Mouse (Mus musculus) forebrain, embryonic 15.5 days (tissue): ENCODE measurements around the gene Adcy3. TPM values are rescaled to one million over a fixed set of nuclear protein-coding genes. Genes with fewer than 3 reads are reported as not detected.
A peak's percentile ranks its signal among the peaks of the same experiment; 100 is the strongest.
"Not testable (repeated sequence)": the region's sequence is repeated elsewhere in the genome, so short reads cannot be mapped to it uniquely, and the experiment has no call there.

ENCODE experiments used
- ATAC-seq: fragments of 200-750 bp; cut with Nextera tagmentation; replicated peaks from 2 replicates; pipeline ENCODE4 v1.8.0; 2017; ENCODE audit warnings: mild to moderate bottlenecking, moderate TSS enrichment, moderate library complexity
- H3K27ac ChIP-seq: fragments of 300-500 bp; sonication (generic); replicated peaks from 2 replicates; pipeline ENCODE4 v1.5.1; 2015; ENCODE audit warnings: mild to moderate bottlenecking, inconsistent platforms
- H3K27me3 ChIP-seq: fragments of 300-500 bp; sonication (generic); 2 replicates; pipeline ENCODE4 v1.6.1; 2015; ENCODE audit warnings: inconsistent platforms
- H3K36me3 ChIP-seq: fragments of 300-500 bp; sonication (generic); 2 replicates; pipeline ENCODE4 v1.6.1; 2015; ENCODE audit warnings: mild to moderate bottlenecking, inconsistent platforms
- H3K4me1 ChIP-seq: fragments of 300-500 bp; sonication (generic); 2 replicates; pipeline ENCODE4 v1.6.1; 2015; ENCODE audit warnings: inconsistent platforms
- H3K4me2 ChIP-seq: fragments of 300-500 bp; sonication (generic); replicated peaks from 2 replicates; pipeline ENCODE4 v1.6.1; 2015; ENCODE audit warnings: mild to moderate bottlenecking, inconsistent platforms
- H3K4me3 ChIP-seq: fragments of 300-500 bp; sonication (generic); 2 replicates; pipeline ENCODE4 v1.5.1; 2015; ENCODE audit warnings: mild to moderate bottlenecking, inconsistent platforms
- H3K9ac ChIP-seq: fragments of 300-500 bp; sonication (generic); replicated peaks from 2 replicates; pipeline ENCODE4 v1.6.1; 2015; ENCODE audit warnings: mild to moderate bottlenecking, inconsistent platforms
- H3K9me3 ChIP-seq: fragments of 300-500 bp; sonication (generic); 2 replicates; pipeline ENCODE4 v1.6.1; 2016; ENCODE audit warnings: inconsistent platforms
- WGBS: fragments of 180-500 bp; shearing (Covaris S2); methylation state at CpG from one replicate; pipeline ENCODE4 v1.1.7; 2015; ENCODE audit warnings: mixed read lengths; 5-methylcytosine and 5-hydroxymethylcytosine counted together
- polyA plus RNA-seq: library from polyadenylated mRNA; unstranded; fragments of >200 nt; fragmentation: Nextera tagmentation; extraction: Ambion mirVana; gene quantifications from 2 replicates; pipeline ENCODE4 v1.2.1, GENCODE M21; 2015

The Adcy3 gene
- polyA plus RNA-seq, 1 experiment from 2014 or later, result 13.3 TPM

DNA sequence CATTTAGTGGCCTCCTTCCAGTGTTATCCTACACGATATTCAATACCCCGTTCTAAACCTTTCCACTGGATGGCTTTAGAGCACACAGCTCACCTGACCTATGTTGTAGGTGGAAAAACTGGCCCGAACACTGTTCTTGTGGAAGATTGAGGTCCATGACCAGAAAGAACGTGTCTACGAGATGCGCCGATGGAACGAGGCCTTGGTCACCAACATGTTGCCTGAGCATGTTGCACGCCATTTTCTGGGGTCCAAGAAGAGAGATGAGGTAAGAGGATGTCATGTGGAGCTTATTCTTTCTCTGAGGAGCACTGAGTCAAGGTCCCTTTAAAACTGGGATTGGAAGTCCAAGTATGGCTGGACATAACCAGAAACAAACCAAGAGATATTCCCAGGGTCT lies 76.3 kb downstream of the Adcy3 start:
- no peaks in the 10 kb centered on the region for H3K4me1 ChIP-seq
- H3K27ac ChIP-seq, result no peak overlapping the region
- WGBS, result 95% methylated on average over 9 of the region's 9 CpGs
- H3K36me3 ChIP-seq, result peaks cover 52% of the 10 kb centered on the region
- no peaks in the 10 kb centered on the region for H3K9me3 ChIP-seq
- no peak overlapping the region for H3K4me2 ChIP-seq
- H3K4me3 ChIP-seq, result no peak overlapping the region
- H3K9ac ChIP-seq, result no peak overlapping the region
- no peaks in the 10 kb centered on the region for H3K27me3 ChIP-seq
- no peak for ATAC-seq

DNA sequence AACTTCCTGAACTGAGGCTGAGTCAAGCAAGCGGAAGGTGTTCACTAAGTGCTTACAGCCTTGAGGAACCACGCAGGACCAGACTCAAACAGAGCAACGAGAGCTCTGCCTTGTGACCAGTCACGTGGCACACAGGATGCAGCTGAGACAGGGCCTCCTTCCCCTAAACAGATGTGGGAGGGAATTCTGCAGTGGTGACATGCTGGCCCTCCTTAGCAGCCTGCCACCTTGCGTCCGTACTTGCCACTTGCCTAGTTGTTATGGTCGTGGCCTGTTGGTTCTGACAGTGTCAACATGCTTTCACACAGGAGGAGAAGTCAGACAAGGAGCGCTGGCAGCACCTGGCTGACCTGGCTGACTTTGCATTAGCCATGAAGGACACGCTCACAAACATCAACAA lies 78.3 kb downstream of the Adcy3 start:
- Histone ChIP-seq H3K4me3 (no peak overlapping the region), H3K9ac (no peak overlapping the region), H3K9me3 (no peaks in the 10 kb centered on the region), H3K36me3 (peaks cover 66% of the 10 kb centered on the region), H3K4me1 (no peaks in the 10 kb centered on the region), H3K4me2 (no peak overlapping the region), H3K27ac (no peak overlapping the region), H3K27me3 (no peaks in the 10 kb centered on the region)
- no peak for ATAC-seq
- 92% methylated on average over 9 of the region's 9 CpGs for WGBS

DNA sequence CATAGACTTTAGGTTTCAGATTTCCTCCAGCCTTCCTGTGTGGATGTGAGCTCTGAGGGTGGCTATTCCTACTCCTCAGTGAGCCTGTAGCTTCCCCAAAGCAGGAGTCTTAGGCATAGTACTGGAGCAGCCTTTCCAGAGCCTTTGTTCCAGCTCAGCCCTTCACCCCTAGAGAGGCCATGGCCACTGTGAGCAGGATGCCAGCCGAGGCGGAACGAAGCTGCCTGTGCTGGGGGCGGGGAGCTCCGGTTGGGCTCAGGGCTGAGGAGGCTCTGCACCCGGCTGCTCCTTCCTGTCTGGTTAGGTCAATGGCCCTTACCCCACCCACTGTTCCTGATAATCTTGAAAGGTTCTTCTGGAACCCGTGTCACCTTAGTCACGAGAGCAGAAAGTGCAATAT lies 80.0 kb downstream of the Adcy3 start:
- no peaks in the 10 kb centered on the region for H3K27me3 ChIP-seq
- ATAC-seq, result no peak
- 82% methylated on average over 8 of the region's 8 CpGs for WGBS
- H3K9ac ChIP-seq, result no peak overlapping the region
- H3K27ac ChIP-seq, result no peak overlapping the region
- no peaks in the 10 kb centered on the region for H3K9me3 ChIP-seq
- no peak overlapping the region for H3K4me2 ChIP-seq
- peaks cover 55% of the 10 kb centered on the region for H3K36me3 ChIP-seq
- no peak overlapping the region for H3K4me3 ChIP-seq
- no peaks in the 10 kb centered on the region for H3K4me1 ChIP-seq

DNA sequence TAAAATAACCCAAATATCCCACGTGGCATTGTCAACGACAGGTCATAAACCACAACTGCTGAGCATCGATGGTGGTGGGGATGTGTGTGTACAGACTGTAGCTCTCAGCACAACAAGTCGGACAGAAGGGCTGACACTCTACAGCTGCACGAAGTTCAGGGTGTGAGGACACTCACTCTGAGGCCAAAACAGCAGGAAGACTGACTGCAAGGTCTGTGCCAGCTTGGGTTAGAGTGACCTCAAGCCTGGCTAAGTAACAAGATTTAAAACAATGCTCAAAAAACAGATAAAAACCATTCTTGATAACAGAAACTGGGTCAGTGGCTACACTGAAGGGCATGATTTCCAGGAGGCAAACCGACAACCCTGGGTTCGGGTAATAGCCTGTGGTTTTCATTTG lies 97.3 kb downstream of the Adcy3 start:
- Histone ChIP-seq H3K27me3 (no peaks in the 10 kb centered on the region), H3K36me3 (peaks cover 22% of the 10 kb centered on the region), H3K9ac (no peak overlapping the region), H3K4me3 (no peak overlapping the region), H3K27ac (no peak overlapping the region), H3K4me1 (peaks cover 16% of the 10 kb centered on the region), H3K4me2 (no peak overlapping the region), H3K9me3 (no peaks in the 10 kb centered on the region)
- 95% methylated on average over 7 of the region's 7 CpGs for WGBS
- ATAC-seq, result no peak

DNA sequence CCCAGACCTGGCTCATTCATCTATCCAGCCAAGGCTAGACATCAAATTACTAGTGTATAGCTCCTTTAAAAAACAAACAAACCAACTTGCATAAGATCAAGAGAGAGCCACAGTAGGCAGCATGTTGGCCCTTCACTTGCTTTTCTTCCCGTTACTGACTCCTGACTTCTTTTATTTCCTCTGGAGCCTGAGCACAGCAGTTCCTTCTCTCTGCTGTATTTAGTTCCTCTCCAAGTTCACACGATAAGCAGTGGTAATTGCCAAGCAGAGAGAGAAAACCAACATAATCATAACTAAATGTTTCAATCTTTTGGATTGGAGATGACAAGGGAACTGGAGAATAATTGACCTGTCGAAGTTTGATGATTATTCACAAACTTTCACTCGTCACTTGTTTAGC lies 99.9 kb downstream of the Adcy3 start:
- Histone ChIP-seq H3K4me1 (peaks cover 16% of the 10 kb centered on the region), H3K9me3 (no peaks in the 10 kb centered on the region), H3K27ac (no peak overlapping the region), H3K9ac (no peak overlapping the region), H3K27me3 (no peaks in the 10 kb centered on the region), H3K36me3 (peaks cover 8% of the 10 kb centered on the region), H3K4me3 (peak overlapping the region; percentile 62), H3K4me2 (peak overlapping the region; percentile 77)
- WGBS, result 48% methylated on average over 4 of the region's 4 CpGs
- ATAC-seq, result no peak

DNA sequence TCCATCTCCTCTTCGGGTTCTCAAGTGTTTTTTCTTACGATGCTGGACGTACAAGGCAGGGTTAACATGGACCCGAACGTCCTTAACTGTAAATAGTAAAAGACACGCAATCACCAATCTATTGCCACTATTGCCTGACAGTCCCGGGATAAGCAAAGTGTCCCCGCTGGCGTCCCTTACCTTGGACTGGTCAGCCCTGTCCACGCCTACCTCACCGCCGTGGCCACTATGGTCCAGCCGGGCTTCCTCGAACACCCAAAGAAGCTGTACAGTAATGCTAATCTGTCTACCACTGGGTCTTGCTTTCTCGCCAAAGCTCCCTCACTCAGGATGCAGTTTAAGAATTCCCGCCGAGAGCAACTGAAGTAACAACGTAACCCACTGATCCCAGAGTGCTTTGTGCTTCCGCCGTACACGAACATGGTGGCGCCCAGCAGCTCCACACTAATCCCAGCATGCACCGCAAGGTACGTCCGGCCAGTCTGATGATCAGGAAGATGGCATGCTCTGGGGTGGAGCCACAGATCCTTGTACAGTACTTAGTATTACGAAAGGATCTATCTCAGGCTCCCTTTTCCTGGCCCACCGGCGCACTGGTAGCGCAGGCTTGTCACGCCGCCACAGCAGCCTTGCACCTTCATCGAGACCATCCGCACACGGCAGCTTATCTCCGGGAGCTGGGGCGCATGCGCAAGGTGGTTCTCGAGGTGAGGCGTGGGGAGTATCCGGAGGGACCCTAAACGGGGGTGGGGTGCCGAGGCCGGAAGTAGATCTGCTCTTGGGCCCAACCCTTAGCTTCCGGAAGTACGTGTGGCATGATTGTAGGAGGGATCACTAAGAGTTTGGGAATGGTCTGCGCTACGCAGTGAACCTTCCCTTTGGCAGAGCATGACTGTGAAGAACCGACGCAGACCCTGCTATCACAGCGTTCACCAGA lies 100.9 kb downstream of the Adcy3 start, which contains the start of the genes Ptrhd1 and Cenpo:
Gene Ptrhd1 (plus strand): TSS at position 456 of the 937 bp plus-strand sequence.
Gene Cenpo (minus strand): TSS at position 723 of the 937 bp plus-strand sequence.
- Histone ChIP-seq H3K4me2 (peak within 1 kb of the TSS; percentile 77), H3K27ac (peak within 1 kb of the TSS; percentile 97), H3K9me3 (no peaks in the 10 kb centered on the region), H3K4me1 (peaks cover 16% of the 10 kb centered on the region), H3K4me3 (peak within 1 kb of the TSS; percentile 62), H3K36me3 (peaks cover 7% of the 10 kb centered on the region; the same call in 1 of the 2 replicates), H3K9ac (peak within 1 kb of the TSS; percentile 78), H3K27me3 (no peaks in the 10 kb centered on the region)
- WGBS, result under 1% methylated on average over 50 of the region's 50 CpGs
- ATAC-seq, result peak; percentile 99

DNA sequence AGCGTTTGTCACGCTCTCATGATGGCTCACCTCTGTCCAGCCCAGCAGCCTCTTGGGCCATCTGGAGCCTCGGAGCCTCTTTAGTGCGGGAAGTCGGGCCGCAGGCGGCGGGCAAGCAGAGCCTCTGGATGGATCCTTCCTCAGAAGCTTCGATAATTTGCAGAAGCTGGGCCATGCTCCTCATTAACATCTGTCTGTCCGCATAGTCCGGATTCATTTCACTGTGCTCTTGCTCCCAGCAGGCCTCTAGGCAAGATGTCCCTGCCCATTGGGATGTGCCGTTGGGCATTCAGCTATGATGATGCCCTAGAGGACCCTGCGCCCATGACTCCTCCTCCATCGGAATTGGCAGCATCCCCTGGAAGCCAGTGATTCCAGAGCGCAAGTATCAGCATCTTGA lies 104.6 kb downstream of the Adcy3 start:
- Histone ChIP-seq H3K4me3 (no peak overlapping the region), H3K9ac (no peak overlapping the region), H3K27me3 (no peaks in the 10 kb centered on the region), H3K4me2 (no peak overlapping the region), H3K9me3 (no peaks in the 10 kb centered on the region), H3K27ac (no peak overlapping the region), H3K36me3 (no peaks in the 10 kb centered on the region), H3K4me1 (peaks cover 12% of the 10 kb centered on the region)
- ATAC-seq, result no peak
- WGBS, result 94% methylated on average over 15 of the region's 15 CpGs

DNA sequence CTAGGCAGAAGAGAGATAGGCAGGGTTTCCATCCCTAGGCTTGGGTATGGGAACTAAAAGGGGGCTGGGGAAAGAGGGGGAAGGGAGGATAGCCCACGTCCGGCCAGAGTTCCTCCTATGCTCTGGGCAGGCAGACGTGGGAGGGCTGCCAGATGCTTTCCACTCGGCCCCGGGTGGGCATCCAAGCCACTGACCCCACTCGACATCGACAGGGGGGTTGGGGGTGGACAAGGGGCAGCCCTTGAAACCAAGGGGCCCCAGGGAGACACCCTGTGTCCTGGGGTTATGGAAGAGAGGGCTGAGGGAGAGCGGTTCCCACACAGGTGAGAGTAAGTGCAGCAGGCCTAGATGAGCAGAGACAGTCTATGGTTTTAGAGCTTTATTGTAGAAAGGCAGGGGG lies 107.4 kb downstream of the Adcy3 start:
- not testable (repeated sequence) for H3K27ac ChIP-seq, ATAC-seq, H3K4me1 ChIP-seq, H3K4me2 ChIP-seq, H3K36me3 ChIP-seq, H3K4me3 ChIP-seq, H3K9ac ChIP-seq, H3K27me3 ChIP-seq, H3K9me3 ChIP-seq
- 73% methylated on average over 8 of the region's 8 CpGs for WGBS

DNA sequence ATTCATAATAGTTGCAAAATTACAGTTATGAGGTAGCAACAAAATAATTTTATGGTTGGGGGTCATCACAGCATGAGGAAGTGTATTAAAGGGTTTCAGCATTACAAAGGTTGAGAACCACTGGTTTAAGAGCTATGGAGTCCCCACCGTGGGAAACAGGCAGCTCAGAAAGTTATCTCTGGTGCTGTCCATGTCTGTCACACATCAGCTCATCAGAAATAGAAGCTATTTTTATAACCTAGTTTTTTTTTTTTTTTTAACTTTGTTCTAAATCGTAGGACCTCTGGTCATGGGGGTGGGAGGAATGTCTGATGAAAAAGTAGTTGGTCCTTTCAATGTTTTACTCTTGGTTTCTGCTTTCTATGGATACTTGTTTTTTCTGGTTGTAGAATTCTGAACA lies 110.9 kb downstream of the Adcy3 start:
- no peak overlapping the region for H3K4me2 ChIP-seq
- no peak overlapping the region for H3K27ac ChIP-seq
- no peak for ATAC-seq

DNA sequence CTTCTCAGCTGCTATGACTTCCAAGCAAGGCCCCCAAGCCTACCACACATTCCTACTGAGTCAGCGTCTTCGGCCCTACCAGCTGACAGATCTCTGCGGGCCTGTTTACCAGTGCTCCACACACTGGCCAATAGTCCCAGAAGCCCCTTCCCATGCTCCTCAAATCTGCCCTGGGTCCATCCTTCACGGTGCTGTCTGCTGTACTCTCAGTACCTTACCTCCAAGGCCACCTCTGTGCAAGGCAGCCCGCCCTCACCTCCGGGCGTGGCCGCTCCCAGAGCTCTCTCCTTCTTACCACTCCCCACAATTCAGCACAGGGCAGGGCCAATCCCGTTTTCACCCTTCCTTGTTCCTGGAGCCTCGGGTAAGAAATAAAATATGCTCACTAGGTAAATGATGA lies 112.8 kb downstream of the Adcy3 start:
- no peak overlapping the region for H3K9ac ChIP-seq
- no peaks in the 10 kb centered on the region for H3K9me3 ChIP-seq
- no peak overlapping the region for H3K4me2 ChIP-seq
- no peaks in the 10 kb centered on the region for H3K27me3 ChIP-seq
- no peak overlapping the region for H3K4me3 ChIP-seq
- H3K36me3 ChIP-seq, result 0 out of 2 replicates have a peak, but pooled peaks cover 9% of the 10 kb centered on the region
- 93% methylated on average over 10 of the region's 10 CpGs for WGBS
- H3K27ac ChIP-seq, result no peak overlapping the region
- no peak for ATAC-seq
- no peaks in the 10 kb centered on the region for H3K4me1 ChIP-seq

More for the DNA sequence above, 110.9 kb downstream of the Adcy3 start:
- no peaks in the 10 kb centered on the region for H3K9me3 ChIP-seq
- H3K27me3 ChIP-seq, result no peaks in the 10 kb centered on the region
- H3K4me3 ChIP-seq, result no peak overlapping the region
- WGBS, result 84% methylated on average over 2 of the region's 2 CpGs
- no peaks in the 10 kb centered on the region for H3K4me1 ChIP-seq
- no peak overlapping the region for H3K9ac ChIP-seq
- 0 out of 2 replicates have a peak, but pooled peaks cover 7% of the 10 kb centered on the region for H3K36me3 ChIP-seq

DNA sequence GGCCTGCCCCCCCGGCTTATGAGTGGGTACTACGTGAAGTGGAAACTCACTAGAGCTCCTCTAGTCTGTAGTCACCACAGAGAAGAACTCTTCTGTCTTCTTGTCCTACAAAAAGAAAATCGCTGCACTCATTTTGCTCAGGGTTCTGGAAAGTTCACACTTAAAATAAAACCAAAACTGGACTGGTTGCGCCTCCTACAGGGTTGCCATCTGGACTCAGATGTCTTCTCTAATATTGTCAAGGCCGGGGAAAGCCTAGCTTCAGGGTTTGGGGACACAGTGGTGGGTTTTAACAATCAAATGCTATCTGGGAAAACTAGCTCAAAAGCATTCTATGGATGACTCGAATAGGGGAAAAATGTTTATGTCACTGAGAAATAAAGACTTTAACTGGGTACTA lies 116.9 kb downstream of the Adcy3 start:
- Histone ChIP-seq H3K4me2 (no peak overlapping the region), H3K9me3 (no peaks in the 10 kb centered on the region), H3K4me3 (no peak overlapping the region), H3K36me3 (peaks cover 28% of the 10 kb centered on the region), H3K27me3 (no peaks in the 10 kb centered on the region), H3K9ac (no peak overlapping the region), H3K27ac (no peak overlapping the region), H3K4me1 (no peaks in the 10 kb centered on the region)
- WGBS, result 84% methylated on average over 6 of the region's 6 CpGs
- no peak for ATAC-seq

DNA sequence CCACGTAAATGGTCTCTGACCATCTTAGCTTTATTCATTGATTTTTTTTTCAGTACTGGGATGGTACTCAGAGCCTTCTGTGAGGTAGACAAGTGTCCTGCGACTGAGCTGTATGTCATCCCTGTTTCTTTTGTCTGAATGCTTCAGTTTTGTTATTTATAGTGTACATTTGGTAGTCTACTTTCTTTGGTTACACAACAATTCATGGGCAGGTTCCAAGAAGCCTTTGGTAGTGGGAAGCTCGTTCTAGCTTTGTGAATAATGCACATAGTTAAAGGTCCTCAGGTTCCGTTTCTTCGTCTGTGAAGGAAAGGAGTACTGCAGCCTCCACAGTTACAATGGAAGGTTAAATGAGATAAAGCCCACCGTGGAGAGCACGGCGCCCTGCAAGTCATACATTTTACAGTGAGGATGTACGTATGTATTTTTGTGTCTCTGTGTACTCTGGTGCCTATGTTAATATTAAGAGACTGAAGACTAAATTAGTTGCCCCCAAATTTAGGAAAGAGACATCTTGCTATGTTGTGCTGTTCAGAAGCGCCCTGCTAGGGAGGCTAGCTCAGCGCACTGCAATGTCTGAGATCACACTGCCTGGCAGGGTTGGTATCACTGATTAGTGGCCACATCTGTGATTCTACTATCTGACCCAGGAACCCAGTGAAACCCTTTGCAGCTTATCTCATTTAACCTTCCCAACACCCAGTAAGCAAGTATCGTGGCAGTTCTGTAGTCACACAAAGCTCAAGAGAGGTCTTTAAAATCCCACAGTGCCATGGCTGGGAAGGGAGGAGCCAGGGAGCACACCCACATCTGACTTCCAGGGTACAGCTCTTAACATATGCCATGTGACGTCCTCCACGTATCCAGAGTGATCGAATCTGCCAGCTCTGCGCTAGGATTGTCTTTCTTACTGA lies 120.1 kb downstream of the Adcy3 start:
- no peak overlapping the region for H3K9ac ChIP-seq
- WGBS, result 95% methylated on average over 16 of the region's 16 CpGs
- ATAC-seq, result no peak
- H3K4me3 ChIP-seq, result no peak overlapping the region
- no peak overlapping the region for H3K27ac ChIP-seq
- no peak overlapping the region for H3K4me2 ChIP-seq
- H3K9me3 ChIP-seq, result no peaks in the 10 kb centered on the region
- H3K36me3 ChIP-seq, result peaks cover 36% of the 10 kb centered on the region
- no peaks in the 10 kb centered on the region for H3K4me1 ChIP-seq
- no peaks in the 10 kb centered on the region for H3K27me3 ChIP-seq
